Mouse (Mus musculus): ENCODE results near the gene Fam214b. TPM values are rescaled to one million over a fixed set of nuclear protein-coding genes. Genes with fewer than 3 reads are reported as not detected.

Gene Fam214b
- polyA plus RNA-seq, 1 experiment = 26.7 TPM

GRCm38 (mm10) chr4:43031237-43031995, 14.6 kb downstream of the Fam214b start, which contains the start of gene Stoml2:
Stoml2 (minus strand) TSS chr4:43031710.
- H3K27ac ChIP-seq (ENCODE audit: insufficient read depth, low read length) = peak within 1 kb of the TSS; percentile 47
- H3K4me1 ChIP-seq (ENCODE audit: control insufficient read depth, insufficient read depth, low read length) = peaks cover 3% of the 10 kb centered on the region; the same call in 1 of the 2 replicates
- peak within 1 kb of the TSS; percentile 84 for H3K4me3 ChIP-seq (ENCODE audit: insufficient read depth, low read length)
- no peak for TF ChIP-seq CTCF (IDR thresholded peaks at IDR 0.05; ENCODE audit: borderline replicate concordance, insufficient read depth, low read length)
- TF ChIP-seq POLR2A (IDR thresholded peaks at IDR 0.05; ENCODE audit: low read depth, low read length) = peak; percentile 70

GRCm38 (mm10) chr4:43030780-43031230, 15.2 kb downstream of the Fam214b start:
- TF ChIP-seq CTCF (IDR thresholded peaks at IDR 0.05; ENCODE audit: borderline replicate concordance, insufficient read depth, low read length) = no peak
- no peak for TF ChIP-seq POLR2A (IDR thresholded peaks at IDR 0.05; ENCODE audit: low read depth, low read length)
- peak overlapping the region; percentile 47 for H3K27ac ChIP-seq (ENCODE audit: insufficient read depth, low read length)
- peaks cover 3% of the 10 kb centered on the region; the same call in 1 of the 2 replicates for H3K4me1 ChIP-seq (ENCODE audit: control insufficient read depth, insufficient read depth, low read length)
- peak overlapping the region; percentile 84 for H3K4me3 ChIP-seq (ENCODE audit: insufficient read depth, low read length)

- TF ChIP-seq CTCF (IDR thresholded peaks at IDR 0.05; ENCODE audit: borderline replicate concordance, insufficient read depth, low read length) = no peak
- TF ChIP-seq POLR2A (IDR thresholded peaks at IDR 0.05; ENCODE audit: low read depth, low read length) = 0 out of 2 replicates have a peak, but pooled peaks have one; percentile 19
- H3K27ac ChIP-seq (ENCODE audit: insufficient read depth, low read length) = no peak overlapping the region
- H3K4me3 ChIP-seq (ENCODE audit: insufficient read depth, low read length) = peak overlapping the region; percentile 84
These were observed 15.7 kb downstream of the Fam214b start for GRCm38 (mm10) chr4:43030352-43030751.

GRCm38 (mm10) chr4:43029749-43030148, 16.3 kb downstream of the Fam214b start:
- no peak for TF ChIP-seq CTCF (IDR thresholded peaks at IDR 0.05; ENCODE audit: borderline replicate concordance, insufficient read depth, low read length)
- TF ChIP-seq POLR2A (IDR thresholded peaks at IDR 0.05; ENCODE audit: low read depth, low read length) = no peak
- H3K4me3 ChIP-seq (ENCODE audit: insufficient read depth, low read length) = peak overlapping the region; percentile 84; the same call in 1 of the 2 replicates
- H3K27ac ChIP-seq (ENCODE audit: insufficient read depth, low read length) = no peak overlapping the region
- peaks cover 3% of the 10 kb centered on the region; the same call in 1 of the 2 replicates for H3K4me1 ChIP-seq (ENCODE audit: control insufficient read depth, insufficient read depth, low read length)

More at GRCm38 (mm10) chr4:43030352-43030751, 15.7 kb downstream of the Fam214b start:
- peaks cover 3% of the 10 kb centered on the region; the same call in 1 of the 2 replicates for H3K4me1 ChIP-seq (ENCODE audit: control insufficient read depth, insufficient read depth, low read length)

GRCm38 (mm10) chr4:43029121-43029520, 16.9 kb downstream of the Fam214b start:
- TF ChIP-seq CTCF (IDR thresholded peaks at IDR 0.05; ENCODE audit: borderline replicate concordance, insufficient read depth, low read length) (no peak), POLR2A (IDR thresholded peaks at IDR 0.05; ENCODE audit: low read depth, low read length) (no peak)
- Histone ChIP-seq H3K4me1 (ENCODE audit: control insufficient read depth, insufficient read depth, low read length) (peaks cover 3% of the 10 kb centered on the region; the same call in 1 of the 2 replicates), H3K4me3 (ENCODE audit: insufficient read depth, low read length) (no peak overlapping the region), H3K27ac (ENCODE audit: insufficient read depth, low read length) (no peak overlapping the region)

GRCm38 (mm10) chr4:43025084-43025960, 20.7 kb downstream of the Fam214b start, which contains the start of gene Pigo:
Pigo (minus strand) TSS chr4:43025819.
- Histone ChIP-seq H3K4me3 (ENCODE audit: insufficient read depth, low read length) (peak within 1 kb of the TSS; percentile 53), H3K4me1 (ENCODE audit: control insufficient read depth, insufficient read depth, low read length) (peaks cover 2% of the 10 kb centered on the region; the same call in 1 of the 2 replicates), H3K27ac (ENCODE audit: insufficient read depth, low read length) (peak within 1 kb of the TSS; percentile 24)
- TF ChIP-seq POLR2A (IDR thresholded peaks at IDR 0.05; ENCODE audit: low read depth, low read length) = peak; percentile 56
- TF ChIP-seq CTCF (IDR thresholded peaks at IDR 0.05; ENCODE audit: borderline replicate concordance, insufficient read depth, low read length) = peak; percentile 51

GRCm38 (mm10) chr4:43024673-43025072, 21.3 kb downstream of the Fam214b start:
- H3K4me1 ChIP-seq (ENCODE audit: control insufficient read depth, insufficient read depth, low read length) = no peaks in the 10 kb centered on the region
- H3K27ac ChIP-seq (ENCODE audit: insufficient read depth, low read length) = no peak overlapping the region
- TF ChIP-seq POLR2A (IDR thresholded peaks at IDR 0.05; ENCODE audit: low read depth, low read length) (no peak), CTCF (IDR thresholded peaks at IDR 0.05; ENCODE audit: borderline replicate concordance, insufficient read depth, low read length) (no peak)
- peak overlapping the region; percentile 53 for H3K4me3 ChIP-seq (ENCODE audit: insufficient read depth, low read length)

GRCm38 (mm10) chr4:43021341-43021740, 24.7 kb downstream of the Fam214b start:
- Histone ChIP-seq H3K4me3 (ENCODE audit: insufficient read depth, low read length) (no peak overlapping the region), H3K27ac (ENCODE audit: insufficient read depth, low read length) (no peak overlapping the region)
- TF ChIP-seq POLR2A (IDR thresholded peaks at IDR 0.05; ENCODE audit: low read depth, low read length) = no peak
- no peak for TF ChIP-seq CTCF (IDR thresholded peaks at IDR 0.05; ENCODE audit: borderline replicate concordance, insufficient read depth, low read length)

GRCm38 (mm10) chr4:43020876-43021275, 25.1 kb downstream of the Fam214b start:
- TF ChIP-seq CTCF (IDR thresholded peaks at IDR 0.05; ENCODE audit: borderline replicate concordance, insufficient read depth, low read length) = 0 out of 2 replicates have a peak, but pooled peaks have one; percentile 5
- TF ChIP-seq POLR2A (IDR thresholded peaks at IDR 0.05; ENCODE audit: low read depth, low read length) = no peak

More at GRCm38 (mm10) chr4:43021341-43021740, 24.7 kb downstream of the Fam214b start:
- no peaks in the 10 kb centered on the region for H3K4me1 ChIP-seq (ENCODE audit: control insufficient read depth, insufficient read depth, low read length)

More at GRCm38 (mm10) chr4:43020876-43021275, 25.1 kb downstream of the Fam214b start:
- H3K4me1 ChIP-seq (ENCODE audit: control insufficient read depth, insufficient read depth, low read length) = no peaks in the 10 kb centered on the region
- no peak overlapping the region for H3K4me3 ChIP-seq (ENCODE audit: insufficient read depth, low read length)
- H3K27ac ChIP-seq (ENCODE audit: insufficient read depth, low read length) = no peak overlapping the region

Measured in embryonic fibroblast, embryonic 13.5 days (primary cell).